Mouse (Mus musculus) intestine, embryonic 14.5 days (tissue): ENCODE results near the gene Wnt8b. TPM values are rescaled to one million over a fixed set of nuclear protein-coding genes. Genes with fewer than 3 reads are reported as not detected.
A peak's percentile ranks its signal among the peaks of the same experiment; 100 is the strongest.

ENCODE experiments used
- ATAC-seq: fragments of 200-750 bp; cut with Nextera tagmentation; replicated peaks from 2 replicates; pipeline ENCODE4 v1.8.0; 2017; ENCODE audit warnings: low read depth, moderate number of reproducible peaks, moderate TSS enrichment, moderate library complexity; ENCODE audit not compliant: low FRiP score, low TSS enrichment
- DNase-seq: peaks from one replicate; pipeline ENCODE4 v3.0.0-alpha.2; 2018; ENCODE audit warnings: low spot score
- H3K27ac ChIP-seq: fragments of 300-500 bp; sonication (generic); 2 replicates; pipeline ENCODE4 v1.5.1; 2014; ENCODE audit warnings: low read depth, mild to moderate bottlenecking, control low read depth
- H3K27me3 ChIP-seq: fragments of 300-500 bp; sonication (generic); replicated peaks from 2 replicates; pipeline ENCODE4 v1.6.1; 2014; ENCODE audit warnings: low read length, control low read depth; ENCODE audit not compliant: control insufficient read depth, insufficient read depth
- H3K36me3 ChIP-seq: fragments of 300-500 bp; sonication (generic); 2 replicates; pipeline ENCODE4 v1.6.1; 2014; ENCODE audit warnings: low read length, control low read depth; ENCODE audit not compliant: control insufficient read depth, insufficient read depth
- H3K4me1 ChIP-seq: fragments of 300-500 bp; sonication (generic); replicated peaks from 2 replicates; pipeline ENCODE4 v1.6.1; 2014; ENCODE audit warnings: low read length, control low read depth, mixed read lengths; ENCODE audit not compliant: control insufficient read depth, insufficient read depth
- H3K4me2 ChIP-seq: fragments of 300-500 bp; sonication (generic); 2 replicates; pipeline ENCODE4 v1.6.1; 2014; ENCODE audit warnings: low read length
- H3K4me3 ChIP-seq: fragments of 300-500 bp; sonication (generic); 2 replicates; pipeline ENCODE4 v1.5.1; 2014; ENCODE audit warnings: low read depth, low read length, control low read depth, mixed read lengths
- H3K9ac ChIP-seq: fragments of 300-500 bp; sonication (generic); 2 replicates; pipeline ENCODE4 v1.6.1; 2014; ENCODE audit warnings: mild to moderate bottlenecking, low read length
- H3K9me3 ChIP-seq: fragments of 300-500 bp; sonication (generic); 2 replicates; pipeline ENCODE4 v1.6.1; 2016; ENCODE audit warnings: low read length, control low read depth; ENCODE audit not compliant: control insufficient read depth
- WGBS: fragments of 180-500 bp; shearing (Covaris S2); extraction: QIAGEN DNeasy Blood & Tissue Kit; methylation state at CpG from one replicate; pipeline ENCODE4 v1.1.7; 2014; 5-methylcytosine and 5-hydroxymethylcytosine counted together
- polyA plus RNA-seq: library from polyadenylated mRNA; unstranded; fragments of >200 nt; fragmentation: Nextera tagmentation; extraction: Ambion mirVana; gene quantifications from 2 replicates; pipeline ENCODE4 v1.2.1, GENCODE M21; 2014

Gene Wnt8b
- polyA plus RNA-seq, 1 experiment from 2014 or later, result not detected

DNA sequence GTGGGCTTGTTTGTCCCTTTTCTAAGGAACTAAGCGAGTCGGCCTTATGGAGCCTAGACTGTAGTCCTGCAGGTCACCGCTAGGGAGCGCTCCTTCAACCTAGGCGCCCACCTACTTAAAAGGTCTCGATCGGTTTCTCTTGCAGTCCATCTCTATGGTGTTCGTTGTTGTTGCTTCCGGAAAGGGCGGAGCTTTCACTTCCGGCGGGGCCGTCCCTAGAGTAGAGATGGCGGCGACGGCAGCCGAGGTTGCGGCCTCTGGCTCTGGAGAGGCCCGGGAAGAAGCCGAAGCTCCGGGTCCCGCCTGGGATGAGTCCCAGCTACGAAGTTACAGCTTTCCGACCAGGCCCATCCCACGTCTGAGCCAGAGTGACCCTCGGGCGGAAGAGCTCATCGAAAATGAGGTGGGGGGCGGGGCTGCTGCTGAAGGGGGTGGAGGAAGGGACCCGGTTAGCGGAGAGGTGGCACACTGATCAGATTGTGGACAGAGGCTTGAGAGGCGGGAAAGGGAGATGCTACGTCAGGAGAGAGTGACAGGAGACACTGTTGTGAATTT, 69.5 kb downstream of the Wnt8b start, which contains the start of gene Hif1an:
Gene Hif1an (plus strand): TSS at position 199 of the 555 bp plus-strand sequence.
- Histone ChIP-seq H3K27ac (peak within 1 kb of the TSS; percentile 30; the same call in 1 of the 2 replicates), H3K27me3 (no peaks in the 10 kb centered on the region), H3K36me3 (peaks cover 34% of the 10 kb centered on the region), H3K9me3 (no peaks in the 10 kb centered on the region), H3K4me1 (peaks cover 14% of the 10 kb centered on the region; the same call in 1 of the 2 replicates), H3K4me3 (peak within 1 kb of the TSS; percentile 66), H3K9ac (peak within 1 kb of the TSS; percentile 71), H3K4me2 (peak within 1 kb of the TSS; percentile 89)
- peak; percentile 97 for ATAC-seq
- peak; percentile 97 for DNase-seq
- under 1% methylated on average over 33 of the region's 33 CpGs for WGBS

Other genes with a start within 250 kb of the Wnt8b start
- 341 and 386 TPM in 2 replicates for gene Scd2, start 199.8 kb upstream of the Wnt8b start, polyA plus RNA-seq
- 0.08 and 0.20 TPM in 2 replicates for gene Scd4, start 160.4 kb upstream of the Wnt8b start, polyA plus RNA-seq
- 3.5 and 4.4 TPM in 2 replicates for gene Scd1, start 85.6 kb upstream of the Wnt8b start, polyA plus RNA-seq
- 0.41 and 0.48 TPM in 2 replicates for gene Sec31b, start 52.4 kb downstream of the Wnt8b start, polyA plus RNA-seq
- not detected in 2 replicates for gene Gm20538, start 59.4 kb downstream of the Wnt8b start, polyA plus RNA-seq
- gene Ndufb8, start 62.0 kb downstream of the Wnt8b start, polyA plus RNA-seq, result 595 and 617 TPM in 2 replicates
- 24.8 TPM in 2 replicates for gene Hif1an, start 69.4 kb downstream of the Wnt8b start, polyA plus RNA-seq